Mouse (Mus musculus): ENCODE measurements around the gene Scfd2.

Scfd2 gene

GRCm38 (mm10) chr5:74456759-74457158 lies 74.8 kb downstream of the Scfd2 start:
- no peak for DNase-seq (ENCODE audit: low read depth, low spot score)

- DNase-seq (ENCODE audit: low read depth, low spot score): no peak
Measured at GRCm38 (mm10) chr5:74455510-74456269, 75.9 kb downstream of the Scfd2 start.

- no peak for DNase-seq (ENCODE audit: low read depth, low spot score)
Measured at GRCm38 (mm10) chr5:74455094-74455493, 76.5 kb downstream of the Scfd2 start.

- DNase-seq (ENCODE audit: low read depth, low spot score): no peak
Measured at GRCm38 (mm10) chr5:74450977-74451376, 80.6 kb downstream of the Scfd2 start.

GRCm38 (mm10) chr5:74447517-74448334 lies 83.8 kb downstream of the Scfd2 start:
- DNase-seq (ENCODE audit: low read depth, low spot score): no peak

- DNase-seq (ENCODE audit: low read depth, low spot score): no peak
Measured at GRCm38 (mm10) chr5:74445861-74446260, 85.7 kb downstream of the Scfd2 start.

- no peak for DNase-seq (ENCODE audit: low read depth, low spot score)
Measured at GRCm38 (mm10) chr5:74438353-74438752, 93.2 kb downstream of the Scfd2 start.

GRCm38 (mm10) chr5:74433580-74434147 lies 97.9 kb downstream of the Scfd2 start:
- DNase-seq (ENCODE audit: low read depth, low spot score): peak; percentile 32

- DNase-seq (ENCODE audit: low read depth, low spot score): no peak
Measured at GRCm38 (mm10) chr5:74432879-74433539, 98.5 kb downstream of the Scfd2 start.

GRCm38 (mm10) chr5:74420615-74421132 lies 110.9 kb downstream of the Scfd2 start:
- DNase-seq (ENCODE audit: low read depth, low spot score): no peak

GRCm38 (mm10) chr5:74412557-74412956 lies 119.0 kb downstream of the Scfd2 start:
- no peak for DNase-seq (ENCODE audit: low read depth, low spot score)

- no peak for DNase-seq (ENCODE audit: low read depth, low spot score)
Measured at GRCm38 (mm10) chr5:74404887-74405286, 126.7 kb downstream of the Scfd2 start.

- no peak for DNase-seq (ENCODE audit: low read depth, low spot score)
Measured at GRCm38 (mm10) chr5:74404083-74404482, 127.5 kb downstream of the Scfd2 start.

- no peak for DNase-seq (ENCODE audit: low read depth, low spot score)
Measured at GRCm38 (mm10) chr5:74402626-74403025, 128.9 kb downstream of the Scfd2 start.

GRCm38 (mm10) chr5:74391806-74392205 lies 139.8 kb downstream of the Scfd2 start:
- no peak for DNase-seq (ENCODE audit: low read depth, low spot score)

GRCm38 (mm10) chr5:74391346-74391745 lies 140.2 kb downstream of the Scfd2 start:
- DNase-seq (ENCODE audit: low read depth, low spot score): no peak

- no peak for DNase-seq (ENCODE audit: low read depth, low spot score)
Measured at GRCm38 (mm10) chr5:74388849-74389248, 142.7 kb downstream of the Scfd2 start.

GRCm38 (mm10) chr5:74388101-74388500 lies 143.5 kb downstream of the Scfd2 start:
- peak; percentile 49 for DNase-seq (ENCODE audit: low read depth, low spot score)

- DNase-seq (ENCODE audit: low read depth, low spot score): peak; percentile 77
Measured at GRCm38 (mm10) chr5:74387143-74387886, 144.2 kb downstream of the Scfd2 start.

GRCm38 (mm10) chr5:74380045-74380444 lies 151.5 kb downstream of the Scfd2 start:
- no peak for DNase-seq (ENCODE audit: low read depth, low spot score)

GRCm38 (mm10) chr5:74366710-74367101 lies 164.9 kb downstream of the Scfd2 start:
- DNase-seq (ENCODE audit: low read depth, low spot score): no peak
